Comparison of ENCODE assay signal across 8 mouse cellular contexts in the genomic region with DNA sequence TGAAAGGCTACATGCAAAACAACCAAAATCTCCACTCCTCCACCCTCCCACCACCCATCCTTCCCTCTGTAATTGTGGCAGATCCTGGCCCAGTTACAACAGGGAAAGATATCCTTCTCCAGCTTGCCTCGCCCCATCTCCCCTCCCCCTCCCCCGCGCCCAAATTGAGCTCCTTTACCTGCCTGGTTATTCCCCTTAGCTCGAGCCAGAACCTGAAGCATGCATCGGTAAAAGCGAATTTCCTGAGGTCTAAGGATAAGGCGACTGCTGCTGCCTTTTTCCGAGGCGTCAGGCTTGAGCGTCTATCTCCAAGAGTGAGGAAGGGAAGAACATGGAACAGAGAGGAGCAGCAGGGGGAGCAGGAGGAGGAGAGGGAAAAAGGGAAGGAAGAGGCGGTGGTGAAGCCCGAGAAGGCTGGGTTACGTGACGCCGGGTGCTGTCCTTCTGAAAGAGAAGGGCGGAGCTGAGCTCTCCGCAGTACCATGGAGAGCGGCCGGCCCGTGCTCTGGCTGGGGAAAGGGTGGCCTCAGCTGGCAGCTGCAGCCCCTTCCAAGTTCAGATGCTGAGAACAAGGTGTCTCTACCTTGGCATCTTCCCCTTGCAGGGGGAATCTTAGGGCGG. TPM values are rescaled to one million over a fixed set of nuclear protein-coding genes. Genes with fewer than 3 reads are reported as not detected.
DNase-seq lines count a peak whose midpoint lies in the region; ATAC-seq and TF ChIP-seq lines count a peak whose summit lies in the region.

No protein-coding gene starts in this region.

- ATAC-seq in embryonic facial prominence, embryonic 14.5 days (ENCODE audit: low read depth): peak; percentile 95
- ATAC-seq in megakaryocyte progenitor cell, adult 5-6 weeks (replicated peaks; ENCODE audit: poor library complexity): peak; percentile 100

- TF ChIP-seq EP300 in ES-Bruce4 (IDR thresholded peaks at IDR 0.05; ENCODE audit: insufficient read depth, low read depth, low read length): no peak

- peak; percentile 41 for TF ChIP-seq CTCF in ES-Bruce4 (IDR thresholded peaks at IDR 0.05; ENCODE audit: low read depth, low read length)

- no peaks in the 10 kb centered on the region for H3K4me1 ChIP-seq in ES-Bruce4 (ENCODE audit: control insufficient read depth, insufficient read depth, low read length)
- no peaks in the 10 kb centered on the region for H3K4me1 ChIP-seq in embryonic facial prominence, embryonic 14.5 days (ENCODE audit: control insufficient read depth, insufficient read depth, low read length)

- peak overlapping the region; percentile 58 for H3K4me3 ChIP-seq in ES-Bruce4 (ENCODE audit: low read depth, low read length)
- peak overlapping the region; percentile 18 for H3K4me3 ChIP-seq in embryonic facial prominence, embryonic 14.5 days (ENCODE audit: low read depth, low read length)

- WGBS in embryonic facial prominence, embryonic 14.5 days: 2% methylated on average over 21 of the region's 21 CpGs

- no peaks in the 10 kb centered on the region for H3K9me3 ChIP-seq in ES-Bruce4 (replicated peaks; ENCODE audit: control insufficient read depth, insufficient read depth, low read length, poor library complexity, severe bottlenecking)
- H3K9me3 ChIP-seq in embryonic facial prominence, embryonic 14.5 days (ENCODE audit: control insufficient read depth, low read length): peaks cover 3% of the 10 kb centered on the region; the same call in 1 of the 2 replicates

- no peak overlapping the region for H3K9ac ChIP-seq in ES-Bruce4 (ENCODE audit: low read depth, poor library complexity, severe bottlenecking)
- no peak overlapping the region for H3K9ac ChIP-seq in embryonic facial prominence, embryonic 14.5 days (ENCODE audit: low read depth, low read length)

- no peak for TF ChIP-seq POLR2A in ES-Bruce4 (IDR thresholded peaks at IDR 0.05; ENCODE audit: insufficient read depth, low read length)

- H3K27ac ChIP-seq in ES-Bruce4 (ENCODE audit: insufficient read depth, low read length): no peak overlapping the region
- no peak overlapping the region for H3K27ac ChIP-seq in embryonic facial prominence, embryonic 14.5 days (replicated peaks; ENCODE audit: low read depth, low read length)

- intact Hi-C loops in heart, postnatal 10 days (cut with DNase I): no loop called here

- DNase-seq in adrenal gland, postnatal 36 days: peak; percentile 62 to 69
- peak; percentile 88 for DNase-seq in embryonic facial prominence, embryonic 14.5 days (ENCODE audit: low spot score)
- DNase-seq in heart, postnatal 10 days: peak; percentile 47 to 56
- peak; percentile 74 to 88 for DNase-seq in left cerebral cortex, adult 18-20 months (ENCODE audit: low spot score in 2 of 2)
- peak; percentile 79 for DNase-seq in right cerebral cortex, postnatal 14 days
- DNase-seq in thymus, postnatal 14 days: no peak

- peak overlapping the region; percentile 45 for H3K4me2 ChIP-seq in embryonic facial prominence, embryonic 14.5 days (ENCODE audit: low read depth, low read length)

- H3K27me3 ChIP-seq in ES-Bruce4 (ENCODE audit: control insufficient read depth, insufficient read depth, low read length, poor library complexity, severe bottlenecking): peaks cover 11% of the 10 kb centered on the region; the same call in 1 of the 2 replicates
- no peaks in the 10 kb centered on the region for H3K27me3 ChIP-seq in embryonic facial prominence, embryonic 14.5 days (replicated peaks; ENCODE audit: control insufficient read depth, insufficient read depth, low read length)

- no peaks in the 10 kb centered on the region for H3K36me3 ChIP-seq in ES-Bruce4 (ENCODE audit: control insufficient read depth, insufficient read depth, low read length, poor library complexity, severe bottlenecking)
- no peaks in the 10 kb centered on the region for H3K36me3 ChIP-seq in embryonic facial prominence, embryonic 14.5 days (ENCODE audit: control insufficient read depth, insufficient read depth, low read length)

RNA-seq across cellular contexts. Expression of a gene that starts 0.3 kb away (rescaled TPM):
- 5.6 and 7.4 TPM in 2 replicates for polyA plus RNA-seq in ES-Bruce4 (2011; ENCODE audit: insufficient read depth, insufficient read length, low read depth, missing spikeins)
- 10 to 100 TPM in 1 of 2 experiments, 1 to 10 TPM in 1; 5.4 to 12.8 TPM for total RNA-seq in adrenal gland, postnatal 36 days (2021)
- 12.2 and 16.3 TPM in 2 replicates for polyA plus RNA-seq in embryonic facial prominence, embryonic 14.5 days (2014; fragmentation: Nextera tagmentation; extraction: Ambion mirVana)
- 1 to 10 TPM in 1 of 2 experiments, under 1 TPM in 1; 0.84 to 2.2 TPM for total RNA-seq in heart, postnatal 10 days (2021)
- total RNA-seq in left cerebral cortex, adult 18-20 months (2021): 100 to 1,000 TPM; 499 to 523 TPM
- 4.0 and 9.9 TPM in 2 replicates for total RNA-seq in megakaryocyte progenitor cell, adult 5-6 weeks (2015)
- 6.1 and 9.8 TPM in 2 replicates for total RNA-seq in megakaryocyte progenitor cell, adult 5-6 weeks (2017)

Comparison
In these comparisons a context has a peak if more than half of its experiments do, and no peak if none do; other contexts are left out.
1. RNA of a gene that starts 0.3 kb away (total RNA-seq): 499 to 523 TPM in left cerebral cortex, adult 18-20 months; 5.4 to 12.8 TPM in adrenal gland, postnatal 36 days, 4.0 to 9.9 TPM in megakaryocyte progenitor cell, adult 5-6 weeks and 0.84 to 2.2 TPM in heart, postnatal 10 days; every median in the first group is over 10 times any median in the second.